Mouse (Mus musculus) activated CD4-positive, CD25-positive, alpha-beta regulatory T cell, adult 4 months (primary cell): ENCODE measurements around the gene Acot11. TPM values are rescaled to one million over a fixed set of nuclear protein-coding genes. Genes with fewer than 3 reads are reported as not detected.

Experiments
- ATAC-seq: one replicate; pipeline ENCODE4 v1.8.0; 2017
- polyA plus RNA-seq, 2 experiments: library from polyadenylated mRNA; unstranded; fragments of 100-300 nt; shearing (Covaris generic); gene quantifications; one replicate each; pipeline ENCODE4 v1.2.1; 2017

The Acot11 gene
- 1 to 10 TPM; 6.1 to 9.0 TPM for polyA plus RNA-seq

DNA sequence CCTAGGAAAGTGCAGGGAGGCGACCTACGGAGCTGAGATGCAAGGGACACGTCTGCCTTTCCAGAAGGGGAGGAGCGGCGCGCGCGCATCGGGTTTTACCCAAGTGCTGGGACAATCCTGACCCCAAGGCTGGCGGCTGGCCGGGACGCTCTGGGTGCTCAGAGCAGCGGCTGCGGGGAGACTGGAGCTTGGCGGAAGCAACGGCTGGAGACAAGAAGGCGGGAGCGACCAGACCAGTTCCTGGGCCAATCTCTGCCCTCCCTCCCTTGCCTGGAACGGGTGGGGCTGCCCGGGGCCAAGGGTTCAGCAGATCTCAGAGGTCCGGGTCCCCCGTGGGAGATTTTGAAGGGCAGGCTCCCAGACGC is at the start of gene Acot11:
Gene Acot11 (minus strand): TSS at position 89 of the 365 bp plus-strand sequence.
- ATAC-seq, result peak; percentile 9

DNA sequence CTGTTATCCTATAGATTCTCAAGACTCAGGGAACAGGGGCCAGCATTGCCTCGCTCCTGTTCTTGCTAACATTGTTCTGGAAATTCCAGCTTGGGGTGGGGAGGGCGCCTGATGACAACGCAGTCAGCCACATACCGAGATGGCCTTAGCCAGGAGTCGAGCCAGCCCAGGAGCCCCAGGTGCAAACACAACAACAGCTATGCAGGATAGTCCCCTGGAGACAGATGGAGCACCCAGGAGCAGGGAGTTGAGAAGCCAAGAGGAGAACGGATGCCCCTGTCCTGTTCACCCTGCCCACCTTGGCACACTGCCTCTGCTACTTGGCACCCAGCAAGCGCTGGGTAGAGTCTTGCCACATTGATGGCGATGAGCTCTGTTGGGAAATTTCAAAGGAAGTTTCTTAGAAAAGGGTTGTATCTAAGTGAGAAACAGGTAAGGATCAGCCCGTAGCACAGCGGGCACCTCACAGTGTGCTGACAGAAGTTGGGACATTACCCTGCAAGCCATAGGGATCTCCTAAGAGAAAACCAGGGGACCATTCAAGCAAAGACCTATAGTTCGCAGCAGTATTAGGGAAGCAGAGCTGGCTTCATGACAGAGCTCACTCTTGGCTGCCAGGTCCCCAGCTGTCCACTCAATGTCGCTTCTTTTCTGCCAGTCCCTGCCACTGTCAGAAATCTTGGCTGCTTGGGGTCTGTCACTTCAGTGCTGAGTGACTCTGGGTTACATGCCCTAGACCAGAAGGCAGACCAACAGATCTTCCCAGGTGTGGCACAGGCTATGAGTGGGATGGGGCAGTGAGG is 43.7 kb upstream of the Acot11 start:
- ATAC-seq, result no peak

DNA sequence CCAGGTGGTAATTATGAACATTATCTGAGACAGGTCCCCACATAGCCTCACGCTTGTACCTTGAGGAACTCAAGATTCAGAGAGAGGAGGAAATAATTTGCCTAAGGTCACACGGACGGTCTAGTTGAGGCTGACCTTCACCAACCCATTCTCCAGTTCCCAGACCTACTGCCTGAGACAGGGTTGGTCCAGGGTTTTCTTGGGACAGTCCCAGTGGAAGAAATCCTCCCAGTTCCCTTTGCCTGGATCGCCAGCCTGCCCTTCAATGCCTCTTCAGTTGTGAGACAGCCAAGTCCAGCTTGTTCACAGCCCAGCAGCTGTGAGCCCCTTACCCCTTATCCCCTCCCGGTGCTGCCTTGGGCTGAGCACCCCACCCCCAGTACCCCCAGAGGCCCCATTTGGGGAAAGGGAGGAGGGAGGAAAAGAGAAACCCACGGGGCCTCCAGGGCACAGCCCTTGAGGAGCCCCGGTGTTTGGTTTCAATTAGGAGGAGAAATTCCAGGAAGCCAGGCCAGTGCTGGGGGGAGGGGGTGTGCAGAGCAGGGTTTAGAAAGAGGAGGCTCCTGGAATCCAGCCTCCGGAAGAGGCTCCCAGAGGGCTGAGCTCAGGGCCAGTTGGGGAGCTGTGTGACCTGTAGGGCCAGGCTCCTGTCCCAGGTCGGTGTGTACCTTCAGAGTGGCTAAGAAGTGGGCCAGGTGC is 42.9 kb upstream of the Acot11 start:
- no peak for ATAC-seq

DNA sequence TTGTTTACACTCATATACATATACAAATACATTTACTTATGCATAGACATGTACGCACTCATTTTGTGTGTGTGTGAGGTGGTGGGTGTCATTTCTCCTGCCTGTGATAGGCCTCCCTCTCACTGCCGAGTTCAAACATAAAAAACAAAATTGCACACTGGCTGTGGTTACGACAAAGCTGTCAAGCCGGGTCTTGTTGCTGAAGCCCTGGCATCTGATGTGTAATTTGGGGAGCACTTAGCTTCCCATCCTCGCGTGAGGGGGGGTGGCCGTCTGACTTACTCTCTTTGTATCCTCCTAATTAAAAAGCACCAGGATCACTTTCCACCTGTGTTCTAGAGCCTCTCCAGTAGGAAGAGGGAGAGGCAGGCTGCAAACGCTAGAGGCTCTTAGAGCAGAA is 37.8 kb upstream of the Acot11 start:
- no peak for ATAC-seq

DNA sequence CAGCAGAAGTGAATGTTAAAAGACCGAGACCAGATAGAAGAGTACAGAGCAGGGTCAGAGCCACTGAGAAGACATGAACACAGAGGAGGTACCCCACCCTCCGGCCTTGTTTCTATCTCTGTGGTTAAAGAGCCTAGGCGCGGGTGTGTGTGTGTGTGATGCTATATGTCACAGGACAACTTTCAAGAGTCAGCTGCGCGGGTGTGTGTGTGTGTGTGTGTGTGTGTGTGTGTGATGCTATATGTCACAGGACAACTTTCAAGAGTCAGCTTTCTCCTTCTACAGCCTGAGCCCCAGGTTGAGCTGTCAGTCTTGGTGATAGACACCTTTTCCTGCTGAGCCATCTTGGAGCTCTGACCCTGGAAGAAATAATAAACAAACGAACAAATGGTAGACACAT is 37.1 kb upstream of the Acot11 start:
- ATAC-seq, result peak; percentile 26

DNA sequence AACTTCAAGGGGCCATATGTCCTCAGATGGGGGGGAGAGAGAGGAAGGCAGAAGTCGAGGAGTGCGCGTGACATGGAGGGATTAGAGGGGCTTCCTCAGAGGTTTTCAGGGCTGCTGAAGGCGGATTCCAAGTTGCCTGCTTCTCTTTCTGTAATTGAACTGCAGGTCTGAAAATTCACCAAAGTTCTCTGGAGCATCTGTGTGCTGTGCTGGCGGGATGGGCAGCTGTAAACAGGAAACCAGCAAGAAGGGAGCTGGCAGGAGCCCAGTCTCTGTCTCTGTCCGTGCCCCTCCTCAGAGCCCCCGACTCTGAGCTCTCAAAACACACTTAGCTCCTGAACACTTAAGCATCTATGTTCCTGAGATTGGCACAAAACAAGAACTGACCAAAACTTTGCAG is 36.5 kb upstream of the Acot11 start:
- ATAC-seq, result no peak

DNA sequence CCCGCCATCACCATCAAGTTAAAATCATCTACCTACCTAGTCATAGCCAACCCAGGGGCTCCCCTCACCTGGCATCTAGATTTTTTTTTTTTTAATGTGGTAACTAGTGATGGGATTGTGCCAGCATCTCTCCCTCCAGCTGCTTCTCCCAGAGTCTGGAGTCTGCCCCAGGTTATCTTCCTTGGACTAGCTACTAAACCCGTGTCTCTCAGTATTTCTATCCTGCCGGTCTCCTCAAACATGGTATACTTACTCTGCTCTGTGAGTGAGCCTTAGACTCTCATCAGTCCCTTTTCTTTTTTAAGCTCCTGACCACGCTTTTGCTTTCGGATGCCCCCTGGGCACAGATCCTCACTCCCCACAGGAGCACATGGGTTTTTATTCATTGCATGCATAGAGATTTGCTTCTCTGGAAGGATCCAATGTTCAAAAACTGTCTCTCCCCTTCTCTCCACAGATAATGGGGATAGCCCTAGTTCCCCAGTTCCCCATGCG is 35.9 kb upstream of the Acot11 start:
- ATAC-seq, result no peak

DNA sequence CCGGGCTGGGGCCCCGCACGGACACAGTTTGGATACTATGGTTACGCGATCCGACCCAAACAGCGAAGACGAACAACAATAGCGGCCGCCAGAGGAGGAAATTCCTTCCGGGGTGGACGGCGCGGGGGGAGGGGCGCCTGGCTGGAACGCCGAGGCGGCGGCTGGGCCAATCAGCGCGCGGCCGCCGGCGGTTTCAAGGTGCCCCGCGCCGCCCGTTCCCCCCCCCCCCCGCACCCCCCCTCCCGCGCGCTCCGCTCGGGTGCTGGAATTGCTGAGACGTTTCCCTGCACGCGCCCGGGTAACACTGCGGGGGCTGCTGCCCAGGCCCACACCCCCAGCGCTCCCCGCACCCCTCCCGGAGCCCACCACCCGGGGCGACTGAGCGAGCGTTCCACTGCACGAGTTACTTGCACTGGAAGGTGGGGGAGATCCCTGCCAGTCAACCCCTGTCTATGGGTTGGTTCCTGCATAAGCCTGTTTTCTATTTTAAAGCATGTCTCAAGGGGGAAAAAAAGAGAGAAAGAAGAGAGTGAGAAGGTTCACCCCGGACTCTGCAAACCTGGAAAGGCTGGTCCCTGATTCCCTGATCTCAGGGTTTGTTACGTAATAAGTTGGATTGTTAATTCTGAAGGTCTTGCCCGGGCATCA is 35.3 kb upstream of the Acot11 start:
- ATAC-seq, result peak; percentile 25

DNA sequence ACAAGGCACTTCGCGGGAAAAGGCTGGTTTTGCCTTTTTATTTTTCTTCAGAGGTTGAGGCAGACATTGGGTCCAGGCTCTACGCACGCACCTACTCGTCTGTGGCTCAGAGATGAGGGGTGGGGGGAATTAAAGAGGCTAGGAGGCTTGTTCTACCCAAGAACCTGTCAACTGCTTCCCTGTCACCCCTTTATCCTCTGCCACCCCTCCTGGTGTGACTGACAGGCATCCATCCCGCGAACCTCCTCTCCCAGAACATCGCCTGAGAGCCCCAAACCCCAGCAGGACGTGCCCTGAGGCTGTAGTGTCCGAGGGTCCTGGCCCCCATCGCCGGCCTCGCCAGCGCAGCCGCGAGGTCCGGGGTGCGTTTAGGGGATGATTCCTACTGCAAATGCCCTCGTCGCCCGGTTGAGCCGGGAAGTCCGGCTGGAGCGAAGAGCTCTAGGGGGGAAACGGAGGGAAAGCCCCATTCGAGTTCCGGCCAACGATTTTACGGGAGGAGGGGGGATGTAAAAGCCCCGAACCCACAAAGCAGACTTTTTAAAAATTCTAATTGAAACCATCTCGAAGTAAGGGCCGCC is 34.5 kb upstream of the Acot11 start:
- ATAC-seq, result peak; percentile 69

DNA sequence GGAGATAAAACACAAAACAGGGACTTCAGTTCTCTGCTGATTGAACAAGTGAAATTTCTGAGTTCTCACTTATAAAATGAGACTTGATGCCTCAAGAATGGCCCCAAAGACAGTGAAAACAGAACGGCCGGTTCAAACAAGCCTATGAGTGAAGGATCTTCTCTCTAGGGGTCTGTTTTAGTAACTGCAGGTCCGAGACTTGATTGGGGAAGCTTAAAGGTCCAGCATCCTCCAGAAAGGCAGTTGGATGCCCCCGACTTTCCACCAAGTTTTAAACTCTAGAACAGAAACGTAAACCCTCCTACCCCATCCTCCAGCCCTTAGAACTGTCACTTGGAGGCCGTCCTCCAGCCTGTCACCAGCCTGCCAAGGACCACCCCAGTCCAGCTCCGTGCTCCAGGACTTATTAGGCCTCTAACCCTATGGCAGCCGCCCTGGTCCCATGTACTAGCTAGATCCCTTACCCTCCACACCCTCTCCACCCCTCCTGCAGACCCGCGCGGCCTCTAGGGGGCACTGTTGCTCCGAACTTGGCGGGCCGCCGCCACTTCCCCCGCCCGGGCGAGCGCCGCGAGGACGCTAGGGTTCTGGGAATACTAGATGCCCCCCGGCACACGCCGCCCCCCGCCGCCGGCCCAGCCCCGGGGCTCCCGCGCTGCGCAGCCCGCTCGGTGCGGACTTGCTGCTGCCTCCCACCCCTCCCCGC is 33.9 kb upstream of the Acot11 start:
- peak; percentile 65 for ATAC-seq

DNA sequence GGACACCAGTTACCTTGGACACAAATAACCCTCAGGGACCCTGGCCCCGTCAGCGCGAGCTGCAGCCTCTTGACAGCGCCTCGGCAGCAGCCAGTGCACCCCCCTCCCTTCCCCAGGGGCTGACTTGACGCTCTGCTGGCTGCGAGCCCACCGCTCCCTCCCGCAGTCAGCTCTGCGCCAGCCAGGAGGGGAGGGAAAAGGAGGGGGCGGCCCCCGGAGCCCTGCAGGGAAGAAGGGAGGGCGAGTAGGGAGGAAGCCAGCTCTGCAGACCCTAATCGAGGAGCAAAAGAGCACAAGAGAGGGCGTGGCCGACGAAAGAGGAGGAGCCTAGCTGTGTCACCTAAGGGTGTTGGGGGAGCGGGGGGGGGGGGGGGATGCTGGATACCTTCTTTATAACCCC is 33.2 kb upstream of the Acot11 start:
- no peak for ATAC-seq

DNA sequence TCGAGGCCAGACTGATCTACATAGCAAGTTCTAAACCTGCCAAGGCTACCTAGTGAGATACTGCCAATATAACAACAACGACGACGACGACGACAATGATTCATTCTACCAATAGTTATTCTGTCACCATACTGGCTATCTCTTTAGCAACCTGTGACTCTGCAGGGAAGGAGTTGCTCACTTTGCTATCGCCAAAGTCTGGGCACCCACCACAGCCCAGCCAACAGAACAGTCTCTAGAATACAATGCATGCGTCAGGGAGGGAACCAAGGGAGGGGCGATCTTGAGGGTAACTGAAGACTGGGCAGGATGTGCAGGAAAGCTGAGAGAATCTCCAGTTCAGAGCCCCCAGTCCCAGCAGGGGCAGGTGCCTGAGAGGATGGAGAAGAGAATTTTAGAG is 32.6 kb upstream of the Acot11 start:
- ATAC-seq, result no peak

DNA sequence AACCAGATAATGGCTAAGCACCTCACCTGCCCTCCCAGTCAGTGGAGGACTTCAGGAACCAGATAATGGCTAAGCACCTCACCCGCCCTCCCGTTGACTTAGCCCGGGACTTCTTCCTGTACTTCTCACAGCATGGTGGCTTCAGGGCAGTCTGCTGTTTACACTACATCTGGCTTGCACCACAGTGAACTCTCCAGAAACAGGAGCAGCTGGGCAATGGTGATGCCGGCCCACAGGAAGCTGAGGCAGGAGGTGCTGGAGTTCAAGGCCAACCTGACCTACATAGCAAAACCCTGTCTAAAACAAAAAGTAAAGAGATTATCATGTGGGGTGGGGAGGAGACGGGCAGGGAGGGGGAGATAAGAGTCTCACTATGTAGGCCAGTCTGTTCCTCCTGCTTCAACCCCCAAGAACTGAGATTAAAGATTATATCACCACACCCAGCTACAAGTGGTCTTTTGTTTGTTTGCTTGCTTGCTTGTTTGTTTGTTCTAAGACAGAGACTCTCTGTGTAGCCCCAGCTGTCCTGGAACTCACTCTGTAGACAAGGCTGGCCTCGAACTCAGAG is 25.8 kb upstream of the Acot11 start:
- ATAC-seq, result no peak

DNA sequence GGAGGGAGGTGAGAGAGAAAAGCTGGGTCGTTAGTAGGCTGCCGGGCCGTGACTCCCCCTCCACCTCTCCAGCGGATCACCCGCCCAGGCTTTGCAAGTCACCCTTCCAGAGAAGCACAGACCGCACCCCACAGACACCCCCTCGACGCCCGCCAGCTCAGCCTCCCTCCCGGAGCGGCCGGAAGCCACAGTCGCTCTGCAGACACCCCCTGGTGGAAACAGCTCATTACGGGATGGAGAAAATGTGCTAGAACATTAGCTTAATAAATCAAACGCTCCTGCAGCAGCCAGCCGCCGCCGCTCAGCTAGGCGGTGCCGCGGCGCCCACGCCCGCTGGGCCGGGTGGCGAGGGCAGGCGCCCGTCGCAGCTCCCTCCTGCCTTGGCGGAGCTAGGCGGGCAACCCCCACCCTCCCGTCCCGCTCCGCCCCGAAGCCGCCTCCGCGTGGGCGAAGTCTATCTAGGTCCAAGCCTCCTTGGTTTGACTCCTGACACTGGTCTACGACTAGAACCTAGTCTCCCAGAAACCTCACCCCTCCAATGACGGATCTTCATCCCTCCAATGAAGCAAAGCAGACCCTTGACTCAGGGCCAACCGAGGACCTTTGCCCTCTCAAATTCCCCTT is 23.1 kb upstream of the Acot11 start:
- peak; percentile 95 for ATAC-seq

DNA sequence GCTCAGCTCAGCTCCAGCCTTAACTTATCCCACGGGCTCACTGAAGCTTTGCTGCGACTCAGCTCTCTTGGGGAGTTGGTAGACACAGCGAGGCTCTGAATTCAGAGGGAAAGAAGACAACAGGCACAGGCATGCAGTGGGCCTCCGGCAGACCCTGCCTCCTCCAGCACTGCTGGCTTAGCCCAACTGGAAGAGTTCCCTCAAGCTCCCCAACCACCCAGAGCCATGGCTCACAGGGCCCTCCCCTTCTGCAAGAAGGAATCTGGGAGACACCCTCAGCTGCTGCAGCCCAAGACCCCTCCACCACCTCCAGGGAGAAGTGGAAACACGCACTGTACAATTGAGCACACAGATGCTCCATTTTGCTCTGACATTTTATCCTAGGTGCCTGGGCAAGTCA is 20.4 kb upstream of the Acot11 start:
- ATAC-seq, result no peak

DNA sequence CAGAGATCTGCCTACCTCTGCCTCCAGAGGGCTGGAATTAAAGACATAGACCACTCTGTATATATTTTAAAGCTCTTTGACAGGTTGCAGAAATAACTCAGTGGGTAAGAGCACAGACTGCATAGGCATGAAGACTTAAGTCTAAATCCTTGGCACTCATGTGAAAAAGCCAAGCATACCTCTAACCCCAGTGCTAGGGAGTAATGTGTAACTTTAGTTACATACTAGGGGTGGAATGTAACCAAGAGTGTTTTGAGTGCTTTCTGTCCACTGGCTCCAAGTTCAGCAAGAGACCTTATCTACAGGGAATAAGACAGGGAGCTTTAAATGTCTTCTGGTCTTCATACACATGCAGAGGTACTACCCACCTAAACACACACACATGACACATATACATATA is 14.6 kb upstream of the Acot11 start:
- ATAC-seq, result no peak

DNA sequence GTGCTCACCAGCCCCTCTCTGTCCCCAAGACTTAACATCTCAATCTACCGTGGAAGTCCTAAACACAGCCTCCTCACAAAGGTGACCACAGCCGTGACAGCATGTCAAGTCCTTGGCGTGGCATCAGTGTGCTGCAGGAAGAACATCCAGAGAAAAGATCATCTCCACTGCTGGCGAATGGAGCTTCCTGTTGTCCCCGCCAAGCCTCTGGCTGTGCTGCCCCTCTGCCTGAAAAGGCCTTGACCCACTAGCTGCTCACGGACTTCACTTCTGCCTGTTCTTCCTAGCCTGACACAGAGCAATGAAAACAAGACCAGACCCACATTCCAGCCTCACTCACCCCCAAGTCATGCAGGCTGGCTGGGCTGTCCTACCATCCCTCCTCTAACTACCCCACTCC is 13.5 kb upstream of the Acot11 start:
- ATAC-seq, result no peak

DNA sequence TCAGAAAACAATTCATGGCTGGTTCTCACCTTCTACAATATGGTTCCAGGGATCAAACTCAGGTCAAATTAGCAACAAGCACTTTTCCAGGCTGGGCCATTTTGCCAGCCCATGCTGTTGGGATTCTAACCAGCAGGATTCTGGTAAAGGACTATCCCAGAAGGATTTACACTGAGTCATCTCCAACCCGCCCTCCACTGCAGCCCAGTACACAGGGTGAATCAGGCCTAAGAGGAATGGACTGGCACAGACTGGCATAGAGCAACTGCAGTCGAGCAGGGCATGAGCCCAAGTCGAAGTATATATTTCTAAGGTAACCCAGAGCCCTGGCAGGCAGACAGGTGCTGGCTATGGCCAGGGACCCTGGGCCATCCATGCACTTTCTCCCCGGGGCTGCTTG is 12.2 kb upstream of the Acot11 start:
- ATAC-seq, result no peak

DNA sequence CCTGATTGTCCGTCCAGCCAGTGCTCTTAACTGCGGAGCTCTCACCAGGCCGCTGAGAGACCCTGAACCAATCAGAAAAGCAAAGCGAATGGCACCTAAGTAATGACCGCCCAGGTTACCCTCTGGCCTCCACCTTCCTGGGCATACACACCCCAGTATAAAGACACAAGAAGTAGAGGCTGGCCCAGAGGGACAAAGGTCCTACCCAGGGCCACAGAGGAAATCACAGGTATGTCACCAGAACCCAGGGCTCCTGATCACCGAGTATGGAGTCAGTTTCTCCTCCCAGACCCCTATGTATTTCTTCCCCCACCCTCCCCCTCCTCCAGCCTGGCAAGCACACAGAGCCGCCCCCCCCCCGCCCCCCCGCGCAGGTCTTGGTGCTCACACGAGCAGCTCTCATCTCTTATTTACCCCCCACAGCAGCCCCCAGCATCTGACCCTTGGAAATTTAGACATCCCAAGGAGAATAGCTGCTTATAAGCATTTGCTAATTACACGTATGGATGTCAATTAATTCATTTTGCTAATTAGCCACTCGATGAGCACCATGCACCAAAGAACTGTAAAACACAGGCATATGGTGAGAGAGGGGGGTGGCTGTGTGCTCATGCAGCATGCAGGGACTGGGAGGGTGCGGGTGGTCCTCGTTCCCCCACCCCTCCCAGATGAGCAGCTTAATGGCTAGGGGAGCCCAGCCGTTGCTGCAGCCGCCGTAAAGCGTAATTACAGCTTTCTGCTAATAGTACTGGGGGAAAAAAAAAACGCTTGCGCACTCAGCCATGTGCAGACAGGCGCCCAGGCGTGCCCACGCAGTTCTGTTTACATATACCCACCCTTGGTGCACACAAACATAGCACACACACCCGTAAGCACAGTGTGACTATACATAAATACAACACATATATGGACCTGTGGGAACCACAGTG is 10.9 kb upstream of the Acot11 start:
- ATAC-seq, result no peak

DNA sequence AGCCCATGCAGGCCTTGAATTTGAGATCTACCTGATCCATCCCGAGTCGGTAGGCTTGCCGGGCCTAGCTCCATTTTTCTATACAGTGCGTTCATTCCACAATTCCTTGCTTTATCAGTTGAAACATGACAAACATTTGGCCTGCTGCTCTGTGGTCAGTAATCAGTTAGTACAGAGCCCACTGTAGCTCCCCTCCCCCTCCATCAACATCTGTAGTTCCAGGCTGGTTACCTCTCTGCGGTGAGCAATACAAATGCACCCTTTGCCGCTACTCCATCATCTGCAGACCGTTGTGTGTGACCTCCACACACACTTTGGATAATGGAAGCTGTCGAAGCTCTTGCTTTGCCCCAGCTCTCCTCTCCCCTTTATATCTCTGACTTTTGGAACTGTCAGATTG is 6.4 kb upstream of the Acot11 start:
- ATAC-seq, result no peak

DNA sequence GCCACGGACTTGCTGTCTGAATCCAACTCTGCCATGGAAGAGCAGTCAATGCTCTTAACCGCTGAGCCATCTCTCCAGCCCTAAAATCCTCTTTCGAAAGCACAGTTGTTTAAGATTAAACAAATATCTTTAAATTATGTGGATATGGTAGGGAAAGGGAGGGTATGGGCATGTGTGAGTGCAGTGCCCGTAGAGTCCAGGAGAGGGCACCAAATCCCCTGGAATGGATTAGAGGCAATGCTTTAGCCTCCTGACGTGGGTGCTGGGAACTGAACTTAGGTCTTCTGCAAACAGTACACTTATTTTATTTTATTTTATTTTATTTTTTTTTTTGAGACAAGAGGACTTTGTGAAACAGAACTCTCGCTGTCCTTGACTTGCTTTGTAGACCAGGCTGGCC is 5.2 kb upstream of the Acot11 start:
- no peak for ATAC-seq
